Mouse (Mus musculus) forebrain, embryonic 13.5 days (tissue): ENCODE measurements at regions not wholly inside any gene's neighbourhood (a gene's known extent, or its start where the extent isn't known, plus 50 kb on each side); places are given as distances from the start of the nearest gene placed in this dataset.

Experiments used
- ATAC-seq: fragments of 200-750 bp; cut with Nextera tagmentation; 2 replicates; pipeline ENCODE4 v1.8.0; 2017
- H3K27ac ChIP-seq: fragments of 300-500 bp; sonication (generic); 2 replicates; pipeline ENCODE4 v1.5.1; 2015; ENCODE audit warnings: inconsistent platforms, mild to moderate bottlenecking, moderate library complexity
- H3K27me3 ChIP-seq: fragments of 300-500 bp; sonication (generic); 2 replicates; pipeline ENCODE4 v1.6.1; 2015; ENCODE audit warnings: mild to moderate bottlenecking, inconsistent platforms
- H3K36me3 ChIP-seq: fragments of 300-500 bp; sonication (generic); 2 replicates; pipeline ENCODE4 v1.6.1; 2015; ENCODE audit warnings: mild to moderate bottlenecking, inconsistent platforms; ENCODE audit not compliant: poor library complexity, severe bottlenecking
- H3K4me1 ChIP-seq: fragments of 300-500 bp; sonication (generic); 2 replicates; pipeline ENCODE4 v1.6.1; 2015; ENCODE audit warnings: inconsistent platforms
- H3K4me2 ChIP-seq: fragments of 300-500 bp; sonication (generic); 2 replicates; pipeline ENCODE4 v1.6.1; 2015; ENCODE audit warnings: inconsistent platforms, mild to moderate bottlenecking, moderate library complexity
- H3K4me3 ChIP-seq: fragments of 300-500 bp; sonication (generic); 2 replicates; pipeline ENCODE4 v1.5.1; 2015; ENCODE audit warnings: mild to moderate bottlenecking, inconsistent platforms
- H3K9ac ChIP-seq: fragments of 300-500 bp; sonication (generic); 2 replicates; pipeline ENCODE4 v1.6.1; 2015; ENCODE audit warnings: mild to moderate bottlenecking, inconsistent platforms
- H3K9me3 ChIP-seq: fragments of 300-500 bp; sonication (generic); replicated peaks from 2 replicates; pipeline ENCODE4 v1.6.1; 2016; ENCODE audit warnings: inconsistent platforms
- WGBS: fragments of 180-500 bp; shearing (Covaris S2); methylation state at CpG from one replicate; pipeline ENCODE4 v1.1.7; 2015; 5-methylcytosine and 5-hydroxymethylcytosine counted together

DNA sequence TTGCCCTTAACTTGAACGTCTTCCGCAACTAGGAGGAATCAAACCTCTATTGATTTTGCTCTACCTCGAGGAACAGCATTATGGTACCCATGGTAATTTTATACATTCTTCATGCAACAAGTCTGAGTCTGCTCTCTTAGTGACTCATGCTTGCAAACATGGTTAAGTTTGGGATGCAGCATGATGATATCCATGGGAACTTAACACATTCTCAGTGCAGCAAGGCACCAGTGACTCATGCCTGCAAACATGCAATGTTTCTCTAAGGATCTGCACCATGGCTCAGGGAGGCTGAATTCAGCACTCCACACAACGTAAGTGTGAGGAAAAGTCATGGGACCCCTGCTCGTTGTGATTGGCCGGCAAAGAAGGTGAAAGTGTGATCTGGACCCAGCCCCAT is 487.1 kb upstream of the Kdm8 start:
- H3K4me3 ChIP-seq: no peak overlapping the region
- H3K27me3 ChIP-seq: 0 out of 2 replicates have a peak, but pooled peaks cover 4% of the 10 kb centered on the region
- ATAC-seq: no peak
- H3K4me1 ChIP-seq: peaks cover 9% of the 10 kb centered on the region
- 88% methylated on average over 6 of the region's 6 CpGs for WGBS
- no peaks in the 10 kb centered on the region for H3K36me3 ChIP-seq
- no peak overlapping the region for H3K9ac ChIP-seq
- no peaks in the 10 kb centered on the region for H3K9me3 ChIP-seq
- no peak overlapping the region for H3K27ac ChIP-seq
- H3K4me2 ChIP-seq: no peak overlapping the region

DNA sequence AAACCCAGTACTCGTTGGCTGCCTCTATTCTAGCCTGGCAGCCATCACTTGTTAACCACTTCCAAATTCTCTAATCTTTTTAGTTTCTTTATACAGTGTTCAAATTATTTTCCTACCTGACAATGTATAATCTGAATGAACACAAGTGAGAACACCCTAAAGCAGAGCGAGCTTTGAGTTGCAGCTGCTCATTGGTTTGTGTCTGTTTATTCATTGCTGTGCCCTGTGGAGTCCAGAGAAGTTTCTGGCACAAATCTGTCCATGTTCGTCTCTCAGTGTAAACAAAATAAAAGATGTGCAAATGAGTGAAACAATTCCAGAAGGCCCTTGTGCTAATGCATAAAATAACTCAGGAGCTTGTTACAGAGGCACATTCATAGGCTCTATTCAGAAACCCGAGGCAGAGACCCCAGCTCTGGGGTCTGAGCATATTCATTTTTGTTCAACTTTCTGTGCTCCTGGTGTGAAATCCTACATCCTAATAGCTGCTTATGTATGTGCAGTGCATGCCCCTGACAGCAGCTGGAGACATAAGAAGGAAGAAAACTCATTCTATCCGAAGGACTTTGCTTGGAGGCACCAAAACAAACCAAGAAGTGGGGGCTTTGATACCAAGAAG is 469.5 kb upstream of the Kdm8 start:
- H3K27me3 ChIP-seq: no peaks in the 10 kb centered on the region
- no peaks in the 10 kb centered on the region for H3K36me3 ChIP-seq
- H3K4me2 ChIP-seq: no peak overlapping the region
- H3K9ac ChIP-seq: no peak overlapping the region
- ATAC-seq: peak; percentile 61; the same call in 1 of the 2 replicates
- no peak overlapping the region for H3K4me3 ChIP-seq
- no peaks in the 10 kb centered on the region for H3K4me1 ChIP-seq
- WGBS: 32% methylated on average over 5 of the region's 5 CpGs
- no peak overlapping the region for H3K27ac ChIP-seq
- H3K9me3 ChIP-seq: no peaks in the 10 kb centered on the region

GRCm38 (mm10) chr7:124989456-124989855 is 455.0 kb upstream of the Kdm8 start:
- Histone ChIP-seq H3K4me2 (no peak overlapping the region), H3K27ac (no peak overlapping the region), H3K36me3 (no peaks in the 10 kb centered on the region), H3K4me3 (no peak overlapping the region), H3K4me1 (peaks cover 13% of the 10 kb centered on the region), H3K9me3 (no peaks in the 10 kb centered on the region), H3K9ac (no peak overlapping the region), H3K27me3 (no peaks in the 10 kb centered on the region)
- no peak for ATAC-seq
- WGBS: 69% methylated on average over 5 of the region's 5 CpGs

- H3K27me3 ChIP-seq: no peaks in the 10 kb centered on the region
- 14% methylated on average over 13 of the region's 13 CpGs for WGBS
- no peaks in the 10 kb centered on the region for H3K9me3 ChIP-seq
- peak overlapping the region; percentile 49 for H3K4me2 ChIP-seq
- H3K36me3 ChIP-seq: no peaks in the 10 kb centered on the region
- peak; percentile 87 for ATAC-seq
- no peak overlapping the region for H3K9ac ChIP-seq
- peak overlapping the region; percentile 68 for H3K27ac ChIP-seq
- H3K4me1 ChIP-seq: peaks cover 13% of the 10 kb centered on the region
- H3K4me3 ChIP-seq: no peak overlapping the region
Observed at GRCm38 (mm10) chr7:124990695-124991094, 453.8 kb upstream of the Kdm8 start.

GRCm38 (mm10) chr7:124996538-124996937 is 447.9 kb upstream of the Kdm8 start:
- Histone ChIP-seq H3K27me3 (no peaks in the 10 kb centered on the region), H3K9ac (no peak overlapping the region), H3K27ac (no peak overlapping the region), H3K9me3 (no peaks in the 10 kb centered on the region), H3K4me3 (no peak overlapping the region), H3K4me1 (peaks cover 2% of the 10 kb centered on the region; the same call in 1 of the 2 replicates), H3K36me3 (no peaks in the 10 kb centered on the region), H3K4me2 (no peak overlapping the region)
- 96% methylated on average over 1 of the region's 1 CpGs for WGBS
- ATAC-seq: no peak

GRCm38 (mm10) chr7:125000669-125001068 is 443.8 kb upstream of the Kdm8 start:
- ATAC-seq: no peak
- H3K27ac ChIP-seq: no peak overlapping the region
- H3K9ac ChIP-seq: no peak overlapping the region
- H3K9me3 ChIP-seq: no peaks in the 10 kb centered on the region
- H3K4me3 ChIP-seq: no peak overlapping the region
- H3K4me1 ChIP-seq: no peaks in the 10 kb centered on the region
- H3K27me3 ChIP-seq: no peaks in the 10 kb centered on the region
- H3K36me3 ChIP-seq: no peaks in the 10 kb centered on the region
- H3K4me2 ChIP-seq: no peak overlapping the region

DNA sequence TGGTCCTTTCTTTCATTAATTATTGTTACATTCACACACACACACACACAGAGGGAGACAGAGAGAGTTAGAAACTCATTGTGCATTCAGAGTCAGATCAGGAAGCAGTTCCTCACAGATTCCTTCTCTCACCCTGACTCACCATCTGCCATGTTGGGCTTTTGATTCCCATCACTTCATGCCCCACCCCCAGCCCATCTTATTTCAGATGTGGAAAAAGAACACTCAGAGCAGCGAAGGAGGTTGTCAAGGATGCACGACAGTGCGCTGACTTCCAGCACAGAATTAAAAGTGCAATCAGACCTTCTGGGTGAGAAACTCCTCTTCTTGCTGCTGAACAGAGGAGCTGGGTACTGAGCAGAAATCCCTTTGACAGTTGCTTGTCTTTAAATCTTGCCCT is 438.8 kb upstream of the Kdm8 start:
- peak; percentile 63 for ATAC-seq
- no peak overlapping the region for H3K27ac ChIP-seq
- 52% methylated on average over 3 of the region's 3 CpGs for WGBS

GRCm38 (mm10) chr7:125019259-125019658 is 425.2 kb upstream of the Kdm8 start:
- H3K4me1 ChIP-seq: no peaks in the 10 kb centered on the region
- no peaks in the 10 kb centered on the region for H3K27me3 ChIP-seq
- no peak overlapping the region for H3K4me3 ChIP-seq
- no peaks in the 10 kb centered on the region for H3K36me3 ChIP-seq
- no peak overlapping the region for H3K9ac ChIP-seq
- ATAC-seq: no peak
- no peak overlapping the region for H3K27ac ChIP-seq
- H3K4me2 ChIP-seq: no peak overlapping the region
- no peaks in the 10 kb centered on the region for H3K9me3 ChIP-seq
- WGBS: 81% methylated on average over 1 of the region's 1 CpGs

More for the DNA sequence above, 438.8 kb upstream of the Kdm8 start:
- Histone ChIP-seq H3K4me3 (no peak overlapping the region), H3K4me1 (peaks cover 5% of the 10 kb centered on the region; the same call in 1 of the 2 replicates), H3K4me2 (no peak overlapping the region), H3K27me3 (no peaks in the 10 kb centered on the region), H3K9ac (no peak overlapping the region), H3K9me3 (no peaks in the 10 kb centered on the region), H3K36me3 (no peaks in the 10 kb centered on the region)

DNA sequence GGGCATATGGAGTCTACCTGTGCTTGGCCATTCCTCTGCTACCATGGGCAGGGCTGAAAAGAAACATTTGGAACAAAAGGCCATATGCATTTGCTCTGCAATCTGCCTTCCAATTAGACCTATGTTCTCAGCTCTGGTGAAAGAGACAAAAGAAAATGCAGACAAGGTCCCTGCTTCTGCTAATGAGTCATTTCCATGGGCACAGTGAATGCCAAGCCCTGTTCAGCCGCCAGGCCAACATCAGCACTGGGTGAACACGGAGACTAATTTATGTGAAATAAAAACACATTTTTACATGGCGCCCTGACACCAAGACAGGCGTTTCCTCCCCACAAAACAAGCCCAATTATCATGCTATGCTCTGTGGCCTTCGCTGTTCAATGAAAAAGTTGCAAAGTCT is 419.5 kb upstream of the Kdm8 start:
- H3K9ac ChIP-seq: no peak overlapping the region
- no peaks in the 10 kb centered on the region for H3K27me3 ChIP-seq
- H3K4me2 ChIP-seq: 0 out of 2 replicates have a peak overlapping the region, but pooled peaks have one; percentile 2
- no peak overlapping the region for H3K27ac ChIP-seq
- no peak overlapping the region for H3K4me3 ChIP-seq
- WGBS: 41% methylated on average over 5 of the region's 5 CpGs
- H3K4me1 ChIP-seq: peaks cover 9% of the 10 kb centered on the region
- ATAC-seq: peak; percentile 86
- no peaks in the 10 kb centered on the region for H3K36me3 ChIP-seq
- H3K9me3 ChIP-seq: no peaks in the 10 kb centered on the region; the same call in 1 of the 2 replicates

GRCm38 (mm10) chr7:125033778-125034177 is 410.7 kb upstream of the Kdm8 start:
- WGBS: 83% methylated on average over 4 of the region's 4 CpGs
- H3K27ac ChIP-seq: no peak overlapping the region

DNA sequence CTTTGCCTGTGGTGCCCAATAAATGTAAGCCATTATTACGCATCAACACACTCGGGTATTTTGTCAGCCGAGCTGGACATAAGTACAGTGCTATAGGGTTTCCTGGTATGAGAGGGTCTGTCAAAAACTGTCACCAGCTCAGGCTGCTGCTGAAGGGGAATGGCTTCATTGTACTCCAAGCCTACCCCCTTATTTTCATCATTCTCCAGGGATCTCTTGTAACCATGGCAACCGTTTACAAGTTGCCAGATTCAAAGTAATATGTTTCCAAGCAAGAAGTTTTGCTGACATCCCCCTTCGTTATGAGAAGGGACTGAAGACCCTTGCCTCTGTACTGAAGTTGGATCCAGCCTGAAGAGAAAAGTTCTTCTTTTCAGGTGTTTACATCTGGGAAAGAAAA is 410.3 kb upstream of the Kdm8 start:
- Histone ChIP-seq H3K4me2 (no peak overlapping the region), H3K4me1 (peaks cover 31% of the 10 kb centered on the region), H3K27ac (no peak overlapping the region), H3K27me3 (no peaks in the 10 kb centered on the region), H3K36me3 (no peaks in the 10 kb centered on the region), H3K4me3 (no peak overlapping the region), H3K9ac (no peak overlapping the region), H3K9me3 (no peaks in the 10 kb centered on the region; the same call in 1 of the 2 replicates)
- no peak for ATAC-seq
- WGBS: 63% methylated on average over 5 of the region's 5 CpGs

More at GRCm38 (mm10) chr7:125033778-125034177, 410.7 kb upstream of the Kdm8 start:
- H3K9me3 ChIP-seq: no peaks in the 10 kb centered on the region; the same call in 1 of the 2 replicates
- no peaks in the 10 kb centered on the region for H3K27me3 ChIP-seq
- H3K36me3 ChIP-seq: no peaks in the 10 kb centered on the region
- no peak overlapping the region for H3K4me3 ChIP-seq
- ATAC-seq: no peak
- H3K4me2 ChIP-seq: no peak overlapping the region
- H3K4me1 ChIP-seq: peaks cover 29% of the 10 kb centered on the region
- no peak overlapping the region for H3K9ac ChIP-seq

GRCm38 (mm10) chr7:125036098-125036991 is 408.1 kb upstream of the Kdm8 start:
- Histone ChIP-seq H3K4me3 (no peak overlapping the region), H3K27me3 (no peaks in the 10 kb centered on the region), H3K4me2 (no peak overlapping the region), H3K36me3 (no peaks in the 10 kb centered on the region), H3K9ac (no peak overlapping the region), H3K27ac (peak overlapping the region; percentile 36), H3K9me3 (no peaks in the 10 kb centered on the region), H3K4me1 (peaks cover 31% of the 10 kb centered on the region)
- peak; percentile 95 for ATAC-seq
- WGBS: 10% methylated on average over 10 of the region's 10 CpGs
